Mouse (Mus musculus) heart, embryonic 12.5 days (tissue): ENCODE data around the gene Samd1. TPM values are rescaled to one million over a fixed set of nuclear protein-coding genes. Genes with fewer than 3 reads are reported as not detected.

Experiments
- ATAC-seq: fragments of 200-750 bp; cut with Nextera tagmentation; 2 replicates; pipeline ENCODE4 v1.8.0; 2017; ENCODE audit warnings: moderate TSS enrichment, moderate library complexity; ENCODE audit not compliant: insufficient number of reproducible peaks, low FRiP score
- H3K27ac ChIP-seq: fragments of 300-500 bp; sonication (generic); 2 replicates; pipeline ENCODE4 v1.5.1; 2016; ENCODE audit warnings: mild to moderate bottlenecking, moderate library complexity; ENCODE audit not compliant: poor library complexity, severe bottlenecking
- H3K27me3 ChIP-seq: fragments of 300-500 bp; sonication (generic); replicated peaks from 2 replicates; pipeline ENCODE4 v1.6.1; 2016; ENCODE audit warnings: mild to moderate bottlenecking, moderate library complexity
- H3K36me3 ChIP-seq: fragments of 300-500 bp; sonication (generic); 2 replicates; pipeline ENCODE4 v1.6.1; 2016; ENCODE audit warnings: mild to moderate bottlenecking, moderate library complexity
- H3K4me1 ChIP-seq: fragments of 300-500 bp; sonication (generic); replicated peaks from 2 replicates; pipeline ENCODE4 v1.6.1; 2016; ENCODE audit warnings: mild to moderate bottlenecking
- H3K4me2 ChIP-seq: fragments of 300-500 bp; sonication (generic); 2 replicates; pipeline ENCODE4 v1.6.1; 2016; ENCODE audit warnings: mild to moderate bottlenecking, moderate library complexity
- H3K4me3 ChIP-seq: fragments of 300-500 bp; sonication (generic); 2 replicates; pipeline ENCODE4 v1.5.1; 2016; ENCODE audit warnings: mild to moderate bottlenecking
- H3K9ac ChIP-seq: fragments of 300-500 bp; sonication (generic); 2 replicates; pipeline ENCODE4 v1.6.1; 2016; ENCODE audit warnings: mild to moderate bottlenecking, moderate library complexity
- H3K9me3 ChIP-seq: fragments of 300-500 bp; sonication (generic); replicated peaks from 2 replicates; pipeline ENCODE4 v1.6.1; 2016; ENCODE audit warnings: mild to moderate bottlenecking, moderate library complexity
- WGBS: fragments of 180-500 bp; shearing (Covaris S2); methylation state at CpG from one replicate; pipeline ENCODE4 v1.1.7; 2016; 5-methylcytosine and 5-hydroxymethylcytosine counted together
- polyA plus RNA-seq: library from polyadenylated mRNA; unstranded; fragments of >200 nt; fragmentation: Nextera tagmentation; extraction: Ambion mirVana; gene quantifications from 2 replicates; pipeline ENCODE4 v1.2.1, GENCODE M21; 2016

Gene Samd1
- polyA plus RNA-seq = 4.5 and 5.8 TPM in 2 replicates

DNA sequence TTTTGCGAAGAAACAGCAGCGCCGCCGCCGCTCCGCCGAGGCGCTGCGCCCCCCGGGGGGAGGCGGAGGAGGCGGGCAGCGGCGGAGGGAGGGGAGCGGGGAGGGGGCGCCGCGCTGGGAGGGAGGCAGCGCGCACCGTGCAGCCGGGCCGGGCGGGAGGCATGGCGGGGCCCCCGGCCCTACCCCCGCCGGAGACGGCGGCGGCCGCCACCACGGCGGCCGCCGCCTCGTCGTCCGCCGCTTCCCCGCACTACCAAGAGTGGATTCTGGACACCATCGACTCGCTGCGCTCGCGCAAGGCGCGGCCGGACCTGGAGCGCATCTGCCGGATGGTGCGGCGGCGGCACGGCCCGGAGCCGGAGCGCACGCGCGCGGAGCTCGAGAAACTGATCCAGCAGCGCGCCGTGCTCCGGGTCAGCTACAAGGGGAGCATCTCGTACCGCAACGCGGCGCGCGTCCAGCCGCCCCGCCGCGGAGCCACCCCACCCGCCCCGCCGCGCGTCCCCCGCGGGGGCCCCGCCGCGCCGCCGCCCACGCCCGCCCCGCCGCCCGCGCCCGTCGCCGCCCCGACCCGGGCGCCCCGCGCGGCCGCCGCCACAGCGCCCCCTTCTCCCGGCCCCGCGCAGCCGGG lies at the start of gene Samd1:
TSS of gene Samd1 (plus strand) at position 162 of the 631 bp plus-strand sequence.
- peaks cover 19% of the 10 kb centered on the region for H3K27me3 ChIP-seq
- peaks cover 46% of the 10 kb centered on the region for H3K36me3 ChIP-seq
- H3K4me1 ChIP-seq = peaks cover 33% of the 10 kb centered on the region
- H3K27ac ChIP-seq = peak within 1 kb of the TSS; percentile 95
- H3K4me2 ChIP-seq = peak within 1 kb of the TSS; percentile 96
- peak; percentile 1; the same call in 1 of the 2 replicates for ATAC-seq
- H3K4me3 ChIP-seq = peak within 1 kb of the TSS; percentile 95
- WGBS = 11% methylated on average over 74 of the region's 112 CpGs
- no peaks in the 10 kb centered on the region for H3K9me3 ChIP-seq
- peak within 1 kb of the TSS; percentile 93 for H3K9ac ChIP-seq

DNA sequence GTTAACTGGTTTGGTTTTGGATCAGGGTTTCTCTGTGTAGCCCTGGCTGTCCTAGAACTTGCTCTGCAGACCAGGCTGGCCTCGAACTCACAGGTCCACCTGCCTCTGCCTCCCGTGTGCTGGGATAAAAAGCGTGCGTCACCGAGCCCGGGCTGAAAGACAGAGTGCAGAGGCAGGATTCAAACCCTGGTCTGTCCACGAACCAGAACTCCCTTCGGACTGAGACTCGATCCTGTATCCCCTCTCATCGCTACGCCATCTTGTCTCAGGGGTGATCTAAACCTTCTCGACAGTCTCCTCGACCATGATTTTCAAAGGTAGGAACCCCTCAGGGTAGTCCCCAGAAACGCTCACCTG lies 42.7 kb upstream of the Samd1 start:
- Histone ChIP-seq H3K4me1 (peaks cover 15% of the 10 kb centered on the region), H3K4me3 (peak overlapping the region; percentile 68), H3K27me3 (no peaks in the 10 kb centered on the region), H3K27ac (no peak overlapping the region), H3K9ac (peak overlapping the region; percentile 62), H3K4me2 (peak overlapping the region; percentile 90), H3K9me3 (no peaks in the 10 kb centered on the region), H3K36me3 (0 out of 2 replicates have a peak, but pooled peaks cover 2% of the 10 kb centered on the region)
- 2% methylated on average over 14 of the region's 14 CpGs for WGBS
- no peak for ATAC-seq

DNA sequence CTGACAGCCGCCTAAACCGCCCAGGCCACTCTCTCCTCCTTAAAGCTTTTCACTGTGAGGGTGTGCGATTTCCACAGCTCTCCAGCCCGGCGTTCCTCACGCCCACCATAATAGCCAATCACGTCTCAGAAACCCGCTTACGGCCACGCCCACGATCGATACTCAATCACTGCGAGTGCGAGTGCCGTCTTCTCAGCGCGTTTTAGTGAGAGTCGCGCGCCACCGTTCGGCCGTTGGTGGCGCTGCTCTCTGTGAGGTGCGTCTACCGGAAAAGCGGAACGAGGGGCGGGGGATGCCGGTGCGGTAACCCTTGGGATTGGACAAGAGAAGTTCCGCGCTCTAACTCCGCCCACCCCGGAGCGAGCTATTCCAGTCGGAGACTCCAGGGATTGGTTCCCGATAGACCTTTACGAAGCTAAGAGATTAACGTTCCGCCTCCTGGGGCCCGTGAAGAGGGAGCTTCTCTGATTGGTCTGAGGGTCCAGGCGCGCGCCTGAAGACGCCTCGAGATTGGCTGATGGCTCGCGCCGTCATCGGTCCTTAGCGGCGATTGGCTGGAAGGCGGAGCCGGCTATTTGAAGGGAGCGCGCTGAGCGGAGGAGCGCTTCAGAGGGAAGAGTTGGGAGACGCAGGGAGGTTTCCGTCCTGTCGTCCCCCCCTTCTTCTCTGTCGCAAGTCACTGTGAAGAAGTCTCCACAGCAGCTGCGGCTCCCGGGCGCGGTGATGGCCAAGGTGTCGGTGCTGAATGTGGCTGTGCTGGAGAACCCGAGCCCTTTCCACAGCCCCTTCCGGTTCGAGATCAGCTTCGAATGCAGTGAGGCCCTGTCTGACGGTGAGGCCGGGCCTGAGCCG lies 42.1 kb upstream of the Samd1 start, which contains the start of the genes Gm10644 and Asf1b:
TSS of gene Gm10644 (minus strand) at position 100 of the 852 bp plus-strand sequence.
TSS of gene Asf1b (plus strand) at position 402 of the 852 bp plus-strand sequence.
- Histone ChIP-seq H3K4me3 (peak within 1 kb of the TSS; percentile 68), H3K27me3 (no peaks in the 10 kb centered on the region), H3K36me3 (0 out of 2 replicates have a peak, but pooled peaks cover 2% of the 10 kb centered on the region), H3K4me1 (peaks cover 15% of the 10 kb centered on the region), H3K9me3 (no peaks in the 10 kb centered on the region), H3K4me2 (peak within 1 kb of the TSS; percentile 90), H3K27ac (no peak within 1 kb of the TSS), H3K9ac (peak within 1 kb of the TSS; percentile 74)
- under 1% methylated on average over 75 of the region's 75 CpGs for WGBS
- peak; percentile 100 for ATAC-seq

DNA sequence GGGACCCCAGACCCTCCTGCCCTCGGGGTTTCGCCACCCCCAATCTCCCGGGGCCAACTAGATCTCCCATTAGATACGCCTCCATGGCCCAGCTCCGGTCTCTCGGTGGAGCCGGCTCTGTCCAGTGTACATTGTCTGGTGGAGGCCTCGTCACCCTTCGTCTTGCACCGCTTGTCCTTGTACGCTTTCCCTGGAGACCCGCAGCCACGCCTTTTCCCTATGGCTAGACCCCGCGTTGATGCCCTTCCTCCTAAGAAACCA lies 41.6 kb upstream of the Samd1 start:
- WGBS = 1% methylated on average over 15 of the region's 15 CpGs
- peak; percentile 5; the same call in 1 of the 2 replicates for ATAC-seq
- no peaks in the 10 kb centered on the region for H3K9me3 ChIP-seq
- peak overlapping the region; percentile 90 for H3K4me2 ChIP-seq
- H3K27me3 ChIP-seq = no peaks in the 10 kb centered on the region
- H3K27ac ChIP-seq = no peak overlapping the region
- H3K4me3 ChIP-seq = peak overlapping the region; percentile 68
- H3K36me3 ChIP-seq = 0 out of 2 replicates have a peak, but pooled peaks cover 2% of the 10 kb centered on the region
- peaks cover 15% of the 10 kb centered on the region for H3K4me1 ChIP-seq
- peak overlapping the region; percentile 74 for H3K9ac ChIP-seq

DNA sequence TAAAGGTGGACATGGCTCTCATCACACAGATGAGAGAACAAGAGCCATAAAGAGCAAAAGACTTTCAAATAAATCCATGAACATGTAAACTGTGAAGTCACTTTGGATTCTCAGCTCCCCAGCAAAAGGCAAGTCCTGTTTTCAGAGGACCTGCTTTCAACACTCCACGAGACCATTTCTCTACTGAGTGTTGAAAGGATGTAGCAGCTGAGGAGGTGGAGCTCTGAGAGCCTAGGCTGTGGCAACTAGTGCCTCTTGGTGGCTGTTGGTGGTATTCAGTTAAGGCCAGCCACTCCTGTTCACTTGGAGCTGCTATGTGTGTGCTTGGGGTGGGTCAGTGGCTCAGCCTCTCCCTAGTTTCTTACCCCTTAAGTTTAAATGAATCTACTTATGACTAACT lies 40.7 kb upstream of the Samd1 start:
- H3K27me3 ChIP-seq = no peaks in the 10 kb centered on the region
- no peak overlapping the region for H3K27ac ChIP-seq
- H3K4me1 ChIP-seq = peaks cover 15% of the 10 kb centered on the region
- peak overlapping the region; percentile 90 for H3K4me2 ChIP-seq
- 0 out of 2 replicates have a peak, but pooled peaks cover 2% of the 10 kb centered on the region for H3K36me3 ChIP-seq
- 26% methylated on average over 1 of the region's 1 CpGs for WGBS
- ATAC-seq = no peak
- no peak overlapping the region for H3K9ac ChIP-seq
- peak overlapping the region; percentile 68 for H3K4me3 ChIP-seq
- H3K9me3 ChIP-seq = no peaks in the 10 kb centered on the region

DNA sequence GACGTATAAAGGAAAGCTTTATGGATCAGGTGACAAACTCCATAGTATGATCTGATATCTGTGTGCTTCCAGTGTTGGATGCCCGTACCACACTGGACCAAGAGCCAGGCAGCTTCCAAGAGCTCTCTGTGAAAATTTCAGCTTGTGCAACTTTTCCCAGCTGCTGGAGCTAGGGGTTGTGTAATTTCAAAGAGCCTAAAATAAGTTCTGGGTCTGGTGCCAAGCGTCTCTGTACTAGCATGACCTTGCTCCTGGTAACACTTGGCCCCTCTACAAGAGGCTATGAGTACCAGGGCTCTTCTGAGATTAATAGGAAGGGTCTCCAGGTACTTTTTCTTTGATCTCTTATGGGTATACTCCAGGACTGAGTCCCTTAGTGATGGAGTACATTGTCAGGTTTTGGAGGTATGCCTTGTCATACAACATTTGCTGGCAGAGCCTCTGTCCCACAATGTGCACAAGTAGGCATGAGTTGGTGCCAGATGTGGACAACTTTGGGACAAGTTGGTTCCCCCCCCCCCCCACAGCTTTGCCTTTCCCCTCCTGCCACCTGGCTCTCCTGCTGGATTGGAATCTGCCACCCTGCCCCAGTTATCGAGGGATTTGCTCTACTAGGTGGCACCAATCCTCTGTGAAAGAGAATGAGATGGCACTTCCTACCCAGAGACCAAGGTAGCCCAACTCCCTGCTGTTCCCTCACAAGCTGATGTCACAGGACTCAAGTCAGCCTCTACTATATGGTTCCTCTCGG lies 33.3 kb upstream of the Samd1 start:
- Histone ChIP-seq H3K27ac (no peak overlapping the region), H3K9ac (no peak overlapping the region), H3K9me3 (no peaks in the 10 kb centered on the region), H3K4me3 (no peak overlapping the region), H3K27me3 (no peaks in the 10 kb centered on the region), H3K36me3 (peaks cover 38% of the 10 kb centered on the region), H3K4me1 (no peaks in the 10 kb centered on the region), H3K4me2 (no peak overlapping the region)
- WGBS = 83% methylated on average over 5 of the region's 5 CpGs
- ATAC-seq = no peak

DNA sequence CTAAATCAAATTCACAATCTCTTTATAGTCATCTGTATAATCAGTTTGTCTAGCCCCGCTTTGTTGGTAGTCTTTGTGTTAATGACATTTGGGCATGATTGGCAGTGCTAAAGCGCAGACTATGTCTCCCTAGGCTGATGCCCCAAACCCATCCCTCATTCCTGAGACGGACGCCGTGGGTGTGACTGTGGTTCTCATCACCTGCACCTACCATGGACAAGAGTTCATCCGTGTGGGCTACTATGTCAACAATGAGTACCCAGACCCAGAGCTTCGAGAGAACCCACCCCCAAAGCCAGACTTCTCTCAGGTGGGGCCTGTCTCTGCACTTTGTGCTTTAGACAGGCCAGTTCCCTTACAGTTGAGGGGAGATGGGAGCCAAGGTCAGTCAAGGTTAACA lies 29.8 kb upstream of the Samd1 start:
- peaks cover 7% of the 10 kb centered on the region for H3K4me1 ChIP-seq
- no peaks in the 10 kb centered on the region for H3K27me3 ChIP-seq
- peaks cover 45% of the 10 kb centered on the region for H3K36me3 ChIP-seq
- ATAC-seq = no peak
- H3K4me3 ChIP-seq = no peak overlapping the region
- H3K9ac ChIP-seq = no peak overlapping the region
- WGBS = 88% methylated on average over 7 of the region's 7 CpGs
- no peak overlapping the region for H3K4me2 ChIP-seq
- H3K9me3 ChIP-seq = no peaks in the 10 kb centered on the region
- no peak overlapping the region for H3K27ac ChIP-seq

DNA sequence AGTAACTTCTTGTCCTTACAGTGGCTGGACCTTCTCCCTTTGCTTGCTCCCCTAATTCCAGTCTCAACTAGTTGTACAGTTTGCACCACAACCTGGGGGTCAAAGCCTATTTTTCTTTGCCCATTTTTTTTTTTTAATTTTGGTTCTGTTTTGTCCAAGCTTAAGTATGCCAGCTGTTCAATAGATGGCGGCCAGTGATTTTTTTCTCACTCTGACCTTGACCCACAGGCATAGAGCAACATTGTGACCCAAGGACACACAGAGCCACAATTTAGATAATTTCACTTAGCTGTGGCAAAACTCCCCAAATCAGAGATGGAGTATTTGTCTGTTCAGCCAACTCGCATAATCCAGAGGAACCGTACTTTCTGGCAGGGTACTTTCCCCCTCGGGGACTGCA lies 26.4 kb upstream of the Samd1 start:
- Histone ChIP-seq H3K4me2 (0 out of 2 replicates have a peak overlapping the region, but pooled peaks have one; percentile 88), H3K9ac (no peak overlapping the region), H3K27me3 (no peaks in the 10 kb centered on the region), H3K27ac (no peak overlapping the region), H3K36me3 (peaks cover 33% of the 10 kb centered on the region), H3K4me3 (no peak overlapping the region), H3K4me1 (peaks cover 28% of the 10 kb centered on the region), H3K9me3 (no peaks in the 10 kb centered on the region)
- ATAC-seq = no peak
- 89% methylated on average over 4 of the region's 4 CpGs for WGBS

DNA sequence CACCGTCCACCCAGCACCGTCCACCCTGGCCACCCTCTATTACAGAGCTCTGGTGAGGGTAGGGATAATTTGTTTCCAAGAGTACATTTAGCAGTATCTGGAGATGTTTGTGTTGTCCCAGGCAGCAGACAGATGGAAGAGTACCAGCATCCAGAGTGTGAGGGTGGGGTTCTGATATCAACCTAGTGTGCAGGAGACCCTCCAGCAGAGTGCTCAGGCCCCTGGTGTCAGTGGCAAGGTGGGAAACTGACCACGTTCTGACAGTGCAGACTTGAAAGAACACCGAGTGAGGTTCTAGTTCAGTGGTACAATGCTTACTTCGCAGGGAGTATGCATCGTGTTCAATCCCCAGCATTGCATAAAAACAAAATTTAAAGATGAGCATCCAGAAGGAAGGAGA lies 25.8 kb upstream of the Samd1 start:
- Histone ChIP-seq H3K27me3 (no peaks in the 10 kb centered on the region), H3K4me3 (peak overlapping the region; percentile 80), H3K27ac (no peak overlapping the region), H3K36me3 (peaks cover 30% of the 10 kb centered on the region), H3K4me1 (peaks cover 33% of the 10 kb centered on the region), H3K9ac (peak overlapping the region; percentile 81), H3K4me2 (peak overlapping the region; percentile 88), H3K9me3 (no peaks in the 10 kb centered on the region)
- WGBS = 72% methylated on average over 6 of the region's 6 CpGs
- ATAC-seq = no peak

DNA sequence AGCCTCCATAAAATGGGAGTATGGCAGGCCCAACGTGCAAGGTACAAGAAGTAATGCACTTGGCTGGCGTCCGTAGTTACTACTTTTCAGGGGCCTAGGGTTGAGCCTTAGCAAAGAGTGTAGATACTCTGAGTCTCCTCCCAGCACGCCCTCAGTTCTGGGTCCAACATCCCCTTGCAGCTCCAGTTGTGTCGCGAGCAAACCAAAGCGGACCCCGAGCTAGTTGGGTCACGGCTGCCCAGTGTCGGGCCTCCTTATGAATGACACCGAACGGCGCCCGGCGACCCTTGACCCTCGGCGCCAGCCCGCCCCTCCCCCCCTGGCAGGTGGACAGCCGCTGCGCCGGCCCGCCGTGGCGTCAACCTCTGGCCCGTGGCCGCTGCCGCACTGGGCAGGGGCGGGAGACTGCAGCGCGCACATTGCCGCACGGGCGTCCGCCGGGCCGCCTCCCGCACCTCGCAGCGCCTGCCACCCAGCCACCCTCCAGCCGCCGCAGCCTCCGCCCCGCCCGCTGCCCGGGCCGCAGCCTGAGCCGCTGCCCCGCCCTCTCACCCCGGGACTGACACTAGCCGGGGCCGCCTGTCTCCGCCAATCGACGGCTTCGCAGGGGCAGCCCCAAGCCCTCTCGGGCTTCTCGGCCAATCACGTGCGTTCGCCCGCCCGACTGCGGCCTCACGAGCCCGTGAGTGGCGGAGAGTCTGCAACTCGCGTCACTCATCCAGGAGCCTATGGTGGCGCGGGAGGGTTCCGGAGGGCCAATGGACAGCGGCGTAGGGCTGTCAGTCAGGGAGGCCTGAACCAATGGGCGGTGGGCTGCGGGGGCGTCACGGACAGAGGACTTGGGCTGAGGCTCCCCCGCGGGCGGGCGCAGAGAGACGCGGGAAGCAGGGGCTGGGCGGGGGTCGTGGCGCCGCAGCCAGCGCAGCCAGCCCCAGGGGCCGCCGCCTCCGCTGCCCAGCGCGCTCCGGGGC lies 25.0 kb upstream of the Samd1 start, which contains the start of gene Prkaca:
TSS of gene Prkaca (plus strand) at position 844 of the 971 bp plus-strand sequence.
- Histone ChIP-seq H3K4me1 (peaks cover 41% of the 10 kb centered on the region), H3K4me3 (peak within 1 kb of the TSS; percentile 80), H3K9ac (peak within 1 kb of the TSS; percentile 91), H3K4me2 (peak within 1 kb of the TSS; percentile 96), H3K27me3 (no peaks in the 10 kb centered on the region), H3K9me3 (no peaks in the 10 kb centered on the region), H3K36me3 (peaks cover 24% of the 10 kb centered on the region), H3K27ac (peak within 1 kb of the TSS; percentile 67)
- WGBS = 2% methylated on average over 90 of the region's 94 CpGs
- ATAC-seq = peak; percentile 99
